ENCODE assay signal across 8 mouse cellular contexts in genomic region chr9:57075681-57076381, GRCm38 (mm10). TPM values are rescaled to one million over a fixed set of nuclear protein-coding genes. Genes with fewer than 3 reads are reported as not detected.
A peak's percentile ranks its signal among the peaks of the same experiment; 100 is the strongest.
DNase-seq lines count a peak whose midpoint lies in the region; ATAC-seq lines count a peak whose summit lies in the region.

No protein-coding gene starts in this region.

- no peaks in the 10 kb centered on the region for H3K27me3 ChIP-seq in hindbrain, embryonic 11.5 days (ENCODE audit: control insufficient read depth, insufficient read depth, low read length)

- peak overlapping the region; percentile 51 for H3K9ac ChIP-seq in hindbrain, embryonic 11.5 days (ENCODE audit: low read depth, low read length)

- no peaks in the 10 kb centered on the region for H3K36me3 ChIP-seq in hindbrain, embryonic 11.5 days (ENCODE audit: control insufficient read depth, insufficient read depth, low read length)

- peaks cover 4% of the 10 kb centered on the region; the same call in 1 of the 2 replicates for H3K4me1 ChIP-seq in hindbrain, embryonic 11.5 days (replicated peaks; ENCODE audit: control insufficient read depth, insufficient read depth, low read length)

- H3K4me2 ChIP-seq in hindbrain, embryonic 11.5 days (replicated peaks; ENCODE audit: low read depth, low read length): peak overlapping the region; percentile 91

- no peaks in the 10 kb centered on the region for H3K9me3 ChIP-seq in hindbrain, embryonic 11.5 days (ENCODE audit: control insufficient read depth, low read length)

- peak overlapping the region; percentile 92 for H3K4me3 ChIP-seq in hindbrain, embryonic 11.5 days (ENCODE audit: low read depth, low read length)

- H3K27ac ChIP-seq in hindbrain, embryonic 11.5 days (ENCODE audit: low read depth, low read length): peak overlapping the region; percentile 98

- peak; percentile 100 for DNase-seq in Muller cell, postnatal 12 days (ENCODE audit: inconsistent ontology term)
- DNase-seq in cerebellum, adult 9-11 months: peak; percentile 100
- DNase-seq in frontal cortex, adult 2 months (ENCODE audit: extremely low spot score in 1 of 2, low spot score in 1 of 2): peak; percentile 98 to 99
- peak; percentile 99 for DNase-seq in hindbrain, embryonic 11.5 days (ENCODE audit: low spot score)
- peak; percentile 98 for DNase-seq in layer of hippocampus, postnatal 10 days (ENCODE audit: low spot score in 2 of 2)
- DNase-seq in lung, postnatal 10 days: peak; percentile 100
- DNase-seq in ovary, postnatal 36 days (ENCODE audit: low spot score): peak; percentile 96
- peak; percentile 98 for DNase-seq in thymus, postnatal 25 days

- ATAC-seq in hindbrain, embryonic 11.5 days (ENCODE audit: low FRiP score): peak; percentile 88

- WGBS in hindbrain, embryonic 11.5 days: under 1% methylated on average over 43 of the region's 43 CpGs

RNA-seq across cellular contexts. Expression of gene Sin3a, which starts 4.0 kb away (rescaled TPM):
- polyA plus RNA-seq in frontal cortex, adult 2 months (2012; rRNA removed): 27.4 and 29.9 TPM in 2 replicates
- polyA plus RNA-seq in hindbrain, embryonic 11.5 days (2014; fragmentation: Nextera tagmentation; extraction: Ambion mirVana): 52.8 and 53.8 TPM in 2 replicates
- 10 to 100 TPM; 36.2 to 36.4 TPM for total RNA-seq in layer of hippocampus, postnatal 10 days (2021)

RNA-seq across cellular contexts. Expression of gene Man2c1, which starts 54.7 kb away (rescaled TPM):
- 241 and 243 TPM in 2 replicates for polyA plus RNA-seq in frontal cortex, adult 2 months (2012; rRNA removed)
- 19.2 and 22.3 TPM in 2 replicates for polyA plus RNA-seq in hindbrain, embryonic 11.5 days (2014; fragmentation: Nextera tagmentation; extraction: Ambion mirVana)
- 100 to 1,000 TPM; 138 to 140 TPM for total RNA-seq in layer of hippocampus, postnatal 10 days (2021)

Comparison
In these comparisons a context has a peak if more than half of its experiments do, and no peak if none do; other contexts are left out.
1. Peak in every context shown above with its lines: DNase-seq, ATAC-seq, H3K4me3 ChIP-seq and H3K27ac ChIP-seq.
2. RNA of gene Man2c1, which starts 54.7 kb away (polyA plus RNA-seq): 241 to 243 TPM in frontal cortex, adult 2 months; 19.2 to 22.3 TPM in hindbrain, embryonic 11.5 days; every median in the first group is over 10 times any median in the second.